Mouse (Mus musculus) liver, adult 2 months (tissue): ENCODE data around the gene Nrp2.

ENCODE experiments used
- CTCF ChIP-seq: fragments of 200-500 bp; IDR thresholded peaks from 2 replicates; pipeline ENCODE4 v1.5.1; 2011; ENCODE audit warnings: low read depth, low read length, control low read depth
- POLR2A ChIP-seq: fragments of 200-500 bp; IDR thresholded peaks from 2 replicates; pipeline ENCODE4 v1.6.1; 2011; ENCODE audit warnings: low read length, control low read depth; ENCODE audit not compliant: insufficient read depth; ENCODE audit errors: extremely low read depth

DNA sequence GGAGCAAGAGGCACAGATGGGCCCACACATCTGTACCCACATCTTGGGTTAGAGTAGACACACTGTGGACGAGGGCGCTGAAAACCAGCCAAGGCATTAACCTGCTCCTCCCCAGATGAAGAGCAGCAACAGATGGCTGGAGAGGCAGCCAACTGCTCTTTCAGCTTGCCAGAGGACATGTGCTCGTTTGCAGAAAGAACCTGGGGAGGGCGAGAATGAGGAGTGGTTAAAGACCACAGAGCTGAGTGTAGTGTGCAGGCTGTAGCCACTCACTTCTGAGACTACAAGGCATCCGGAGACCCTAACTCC, 81.0 kb downstream of the Nrp2 start:
- TF ChIP-seq CTCF: no peak
- TF ChIP-seq POLR2A: no peak
